Mouse (Mus musculus) left cerebral cortex, adult 6 months (tissue): ENCODE data around the gene 2310009B15Rik. TPM values are rescaled to one million over a fixed set of nuclear protein-coding genes. Genes with fewer than 3 reads are reported as not detected.

Source experiments
- long read RNA-seq, 2 experiments: library from polyadenylated mRNA; unstranded; transcript quantifications; one replicate each; pipeline ENCODE4 v2.0.0; 2019 to 2020
- polyA plus RNA-seq: library from polyadenylated mRNA; unstranded; fragments of <200 nt; fragmentation: Nextera tagmentation; gene quantifications from 2 replicates; pipeline ENCODE4 v1.2.3, GENCODE M21; 2021

The 2310009B15Rik gene
- 69.0 and 81.3 TPM in 2 replicates for polyA plus RNA-seq
- long read RNA-seq, experiment 1, partial matches to known transcripts = 0 of 3 reads
- long read RNA-seq, experiment 1, other reads (novel, unspliced or antisense) = 1 of 3 reads
- long read RNA-seq, experiment 2, transcript 2310009B15Rik-202 (3 exons, 1,017 nt) = minor isoform, 15 of 45 reads
- long read RNA-seq, experiment 2, transcript 2310009B15Rik-201 (3 exons, 565 nt) = major isoform, 19 of 45 reads
- long read RNA-seq, experiment 2, partial matches to known transcripts = 0 of 45 reads
- long read RNA-seq, experiment 2, other reads (novel, unspliced or antisense) = 11 of 45 reads

DNA sequence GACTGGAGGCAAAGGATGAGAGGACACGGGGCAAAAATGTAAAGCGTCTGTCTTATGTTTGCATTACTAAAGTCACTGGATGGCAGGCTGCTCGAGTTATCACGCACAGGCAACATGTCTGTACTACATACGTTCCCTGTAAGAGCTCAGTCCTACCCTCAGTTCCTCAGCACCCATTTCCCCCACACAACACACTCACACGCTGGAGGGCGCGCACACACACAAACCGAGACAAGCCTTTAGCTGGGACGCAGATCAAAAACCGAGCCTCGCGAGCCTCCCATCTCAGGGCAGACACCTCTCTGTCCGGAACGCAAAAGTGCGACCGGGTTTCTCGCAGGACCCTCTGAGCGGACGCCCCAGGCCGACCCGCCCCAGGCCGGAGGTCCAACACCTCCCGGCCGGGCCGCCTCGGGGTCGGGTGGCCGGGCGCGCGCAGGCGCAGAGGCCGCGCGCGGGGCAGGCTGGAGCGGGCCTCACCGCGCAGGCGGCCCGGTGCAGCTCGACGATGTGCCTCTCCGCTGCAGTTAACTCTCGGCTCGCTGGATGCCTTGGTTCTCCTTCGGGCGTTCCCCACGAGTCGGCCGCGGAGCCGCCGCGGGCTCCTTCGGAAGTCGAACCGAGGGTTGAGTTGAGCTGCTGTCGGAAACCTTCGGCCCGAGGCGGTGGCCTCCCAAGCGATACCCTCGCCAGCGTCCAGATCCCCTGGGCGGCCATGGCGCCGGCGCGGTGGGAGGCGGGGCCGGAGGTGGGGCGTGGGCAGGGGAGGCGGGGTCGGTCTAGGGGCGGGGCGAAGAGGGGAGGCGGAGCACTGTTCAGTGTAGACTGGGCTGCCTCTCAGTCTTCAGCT, at the start of gene 2310009B15Rik:
TSS of gene 2310009B15Rik (minus strand) at position 752 of the 850 bp plus-strand sequence.

DNA sequence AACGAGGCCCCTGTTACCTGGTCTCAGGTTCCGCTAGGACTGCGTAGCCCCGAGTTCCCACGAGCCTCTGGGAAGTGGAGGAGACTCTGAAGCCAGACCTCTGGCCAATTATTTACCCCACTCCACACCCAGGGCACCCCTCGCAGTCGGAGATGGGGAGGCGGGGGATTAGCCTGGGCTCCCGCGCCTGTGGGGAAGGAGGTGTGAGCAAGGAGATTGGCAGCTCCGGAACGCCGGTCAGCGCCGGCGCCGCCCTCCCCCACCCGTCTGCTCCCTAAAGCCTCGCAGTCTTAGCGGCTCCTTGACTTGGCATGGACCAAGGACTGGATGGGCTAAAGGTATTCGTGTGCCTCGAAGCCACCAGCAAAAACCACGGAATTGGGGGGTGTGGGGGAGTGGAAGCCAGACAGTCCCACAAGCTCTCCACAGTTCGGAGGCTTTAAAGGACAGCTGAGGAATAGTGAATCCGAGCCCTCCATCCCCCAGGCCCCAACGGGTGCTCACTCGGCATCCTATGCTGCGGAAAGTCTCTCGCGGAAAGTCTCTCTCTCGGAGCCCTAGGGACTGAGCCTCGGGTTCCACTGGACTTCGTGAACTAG, 8.0 kb downstream of the 2310009B15Rik start, which contains the start of gene Lhx9:
TSS of gene Lhx9 (minus strand) at position 67 of the 599 bp plus-strand sequence.

Other genes with a start within 250 kb of the 2310009B15Rik start
- gene Nek7, start 236.7 kb downstream of the 2310009B15Rik start, polyA plus RNA-seq = 16.2 and 17.0 TPM in 2 replicates
- gene Lhx9, start 8.3 kb downstream of the 2310009B15Rik start, polyA plus RNA-seq = 0.14 and 0.17 TPM in 2 replicates
- gene Dennd1b, start 106.6 kb upstream of the 2310009B15Rik start, polyA plus RNA-seq = 2.0 and 2.3 TPM in 2 replicates